Mouse (Mus musculus): ENCODE data around the gene Rps17. TPM values are rescaled to one million over a fixed set of nuclear protein-coding genes. Genes with fewer than 3 reads are reported as not detected.

Rps17 gene
- polyA plus RNA-seq, 1 experiment from 2014 or later: 594 TPM

GRCm38 (mm10) chr7:81301323-81301722, 43.7 kb downstream of the Rps17 start:
- WGBS: 34% methylated on average over 7 of the region's 7 CpGs
- no peak for ATAC-seq

GRCm38 (mm10) chr7:81298206-81298605, 46.8 kb downstream of the Rps17 start:
- peaks cover 3% of the 10 kb centered on the region; the same call in 1 of the 2 replicates for H3K4me1 ChIP-seq (ENCODE audit: control insufficient read depth, insufficient read depth, low read length)
- 41% methylated on average over 6 of the region's 6 CpGs for WGBS
- no peaks in the 10 kb centered on the region for H3K27me3 ChIP-seq (ENCODE audit: control insufficient read depth, insufficient read depth, low read depth, low read length)

More at GRCm38 (mm10) chr7:81301323-81301722, 43.7 kb downstream of the Rps17 start:
- no peaks in the 10 kb centered on the region for H3K36me3 ChIP-seq (ENCODE audit: control insufficient read depth, insufficient read depth, low read length)
- peaks cover 3% of the 10 kb centered on the region; the same call in 1 of the 2 replicates for H3K4me1 ChIP-seq (ENCODE audit: control insufficient read depth, insufficient read depth, low read length)
- no peak overlapping the region for H3K4me2 ChIP-seq (ENCODE audit: low read length)
- H3K27me3 ChIP-seq (ENCODE audit: control insufficient read depth, insufficient read depth, low read depth, low read length): no peaks in the 10 kb centered on the region
- H3K27ac ChIP-seq (ENCODE audit: low read length): no peak overlapping the region
- no peak overlapping the region for H3K4me3 ChIP-seq (ENCODE audit: low read depth, low read length)
- no peak overlapping the region for H3K9ac ChIP-seq (ENCODE audit: low read depth, low read length)
- no peaks in the 10 kb centered on the region for H3K9me3 ChIP-seq (replicated peaks; ENCODE audit: control insufficient read depth, low read length, poor library complexity, severe bottlenecking)

GRCm38 (mm10) chr7:81295169-81295568, 49.9 kb downstream of the Rps17 start:
- Histone ChIP-seq H3K36me3 (ENCODE audit: control insufficient read depth, insufficient read depth, low read length) (no peaks in the 10 kb centered on the region), H3K27ac (ENCODE audit: low read length) (no peak overlapping the region), H3K4me1 (ENCODE audit: control insufficient read depth, insufficient read depth, low read length) (no peaks in the 10 kb centered on the region), H3K27me3 (ENCODE audit: control insufficient read depth, insufficient read depth, low read depth, low read length) (no peaks in the 10 kb centered on the region), H3K9me3 (replicated peaks; ENCODE audit: control insufficient read depth, low read length, poor library complexity, severe bottlenecking) (no peaks in the 10 kb centered on the region), H3K9ac (ENCODE audit: low read depth, low read length) (no peak overlapping the region), H3K4me2 (ENCODE audit: low read length) (no peak overlapping the region), H3K4me3 (ENCODE audit: low read depth, low read length) (no peak overlapping the region)
- WGBS: 90% methylated on average over 2 of the region's 2 CpGs
- no peak for ATAC-seq

More at GRCm38 (mm10) chr7:81298206-81298605, 46.8 kb downstream of the Rps17 start:
- Histone ChIP-seq H3K4me2 (ENCODE audit: low read length) (no peak overlapping the region), H3K27ac (ENCODE audit: low read length) (no peak overlapping the region), H3K4me3 (ENCODE audit: low read depth, low read length) (no peak overlapping the region), H3K9ac (ENCODE audit: low read depth, low read length) (no peak overlapping the region), H3K36me3 (ENCODE audit: control insufficient read depth, insufficient read depth, low read length) (no peaks in the 10 kb centered on the region), H3K9me3 (replicated peaks; ENCODE audit: control insufficient read depth, low read length, poor library complexity, severe bottlenecking) (no peaks in the 10 kb centered on the region)
- no peak for ATAC-seq

Other genes with a start within 250 kb of the Rps17 start
- 0.07 TPM in 1 of 2 replicates, not detected in the other for gene Slc28a1, start 230.5 kb downstream of the Rps17 start, polyA plus RNA-seq (2015; fragmentation: Nextera tagmentation; extraction: Ambion mirVana)
- gene Pde8a, start 131.7 kb downstream of the Rps17 start, polyA plus RNA-seq (2015; fragmentation: Nextera tagmentation; extraction: Ambion mirVana): 1.6 and 2.3 TPM in 2 replicates
- 3.9 and 6.6 TPM in 2 replicates for gene Cpeb1, start 110.2 kb upstream of the Rps17 start, polyA plus RNA-seq (2015; fragmentation: Nextera tagmentation; extraction: Ambion mirVana)
- gene Ap3b2, start 148.7 kb upstream of the Rps17 start, polyA plus RNA-seq (2015; fragmentation: Nextera tagmentation; extraction: Ambion mirVana): 161 TPM in 2 replicates
- not detected in 2 replicates for gene BC048679, start 153.0 kb upstream of the Rps17 start, polyA plus RNA-seq (2015; fragmentation: Nextera tagmentation; extraction: Ambion mirVana)
- gene Fsd2, start 221.7 kb upstream of the Rps17 start, polyA plus RNA-seq (2015; fragmentation: Nextera tagmentation; extraction: Ambion mirVana): 0.19 and 0.25 TPM in 2 replicates
- 4.3 TPM in 2 replicates for gene Whamm, start 226.0 kb upstream of the Rps17 start, polyA plus RNA-seq (2015; fragmentation: Nextera tagmentation; extraction: Ambion mirVana)

Data from midbrain, embryonic 16.5 days (tissue).